Mouse (Mus musculus) limb, embryonic 14.5 days (tissue): ENCODE measurements at regions not wholly inside any gene's neighbourhood (a gene's known extent, or its start where the extent isn't known, plus 50 kb on each side); places are given as distances from the start of the nearest gene placed in this dataset.

Experiments
- ATAC-seq: fragments of 200-750 bp; cut with Nextera tagmentation; 2 replicates; pipeline ENCODE4 v1.8.0; 2017; ENCODE audit warnings: low read depth, moderate number of reproducible peaks, moderate TSS enrichment; ENCODE audit not compliant: low FRiP score
- DNase-seq: peaks from one replicate; pipeline ENCODE4 v3.0.0-alpha.2; 2015; ENCODE audit warnings: low spot score
- H3K27ac ChIP-seq: fragments of 300-500 bp; sonication (generic); replicated peaks from 2 replicates; pipeline ENCODE4 v1.5.1; 2014; ENCODE audit warnings: low read depth, mild to moderate bottlenecking, low read length, moderate library complexity, mixed read lengths
- H3K27me3 ChIP-seq: fragments of 300-500 bp; sonication (generic); 2 replicates; pipeline ENCODE4 v1.6.1; 2014; ENCODE audit warnings: low read length, mixed read lengths; ENCODE audit not compliant: control insufficient read depth, insufficient read depth
- H3K36me3 ChIP-seq: fragments of 300-500 bp; sonication (generic); 2 replicates; pipeline ENCODE4 v1.6.1; 2014; ENCODE audit warnings: mild to moderate bottlenecking, low read length, moderate library complexity, mixed read lengths; ENCODE audit not compliant: control insufficient read depth, insufficient read depth
- H3K4me1 ChIP-seq: fragments of 300-500 bp; sonication (generic); 2 replicates; pipeline ENCODE4 v1.6.1; 2014; ENCODE audit warnings: antibody characterized with exemption, low read length, mixed read lengths; ENCODE audit not compliant: control insufficient read depth, insufficient read depth
- H3K4me2 ChIP-seq: fragments of 300-500 bp; sonication (generic); replicated peaks from 2 replicates; pipeline ENCODE4 v1.6.1; 2014; ENCODE audit warnings: low read depth, mild to moderate bottlenecking, low read length, moderate library complexity; ENCODE audit not compliant: severe bottlenecking
- H3K4me3 ChIP-seq: fragments of 300-500 bp; sonication (generic); replicated peaks from 2 replicates; pipeline ENCODE4 v1.5.1; 2014; ENCODE audit warnings: low read length
- H3K9ac ChIP-seq: fragments of 300-500 bp; sonication (generic); 2 replicates; pipeline ENCODE4 v1.6.1; 2014; ENCODE audit warnings: mild to moderate bottlenecking, low read depth, low read length, moderate library complexity; ENCODE audit not compliant: severe bottlenecking
- H3K9me3 ChIP-seq: fragments of 300-500 bp; sonication (generic); 2 replicates; pipeline ENCODE4 v1.6.1; 2016; ENCODE audit warnings: low read length; ENCODE audit not compliant: control insufficient read depth
- POLR2A ChIP-seq: fragments of 200-500 bp; IDR thresholded peaks from 2 replicates; pipeline ENCODE4 v1.8.0; 2012; ENCODE audit warnings: inconsistent platforms, mild to moderate bottlenecking, moderate library complexity, borderline replicate concordance; ENCODE audit not compliant: insufficient read depth, insufficient read length; ENCODE audit errors: extremely low read depth
- WGBS: fragments of 180-500 bp; shearing (Covaris S2); extraction: QIAGEN DNeasy Blood & Tissue Kit; methylation state at CpG from one replicate; pipeline ENCODE4 v1.1.7; 2014; 5-methylcytosine and 5-hydroxymethylcytosine counted together

GRCm38 (mm10) chr5:111639476-111640287 is 94.0 kb upstream of the Gm26897 start:
- H3K27ac ChIP-seq: no peak overlapping the region
- H3K4me1 ChIP-seq: peaks cover 11% of the 10 kb centered on the region
- TF ChIP-seq POLR2A: no peak
- no peak overlapping the region; the same call in 1 of the 2 replicates for H3K4me3 ChIP-seq
- H3K4me2 ChIP-seq: peak overlapping the region; percentile 37
- no peaks in the 10 kb centered on the region for H3K36me3 ChIP-seq
- no peaks in the 10 kb centered on the region for H3K9me3 ChIP-seq
- ATAC-seq (no peak), DNase-seq (no peak)
- no peaks in the 10 kb centered on the region for H3K27me3 ChIP-seq
- WGBS: 9% methylated on average over 26 of the region's 29 CpGs
- H3K9ac ChIP-seq: no peak overlapping the region; the same call in 1 of the 2 replicates

GRCm38 (mm10) chr5:111640976-111641375 is 92.7 kb upstream of the Gm26897 start:
- TF ChIP-seq POLR2A: no peak
- Histone ChIP-seq H3K36me3 (no peaks in the 10 kb centered on the region), H3K9ac (no peak overlapping the region), H3K27ac (no peak overlapping the region), H3K4me2 (no peak overlapping the region), H3K9me3 (no peaks in the 10 kb centered on the region), H3K4me3 (no peak overlapping the region), H3K4me1 (peaks cover 11% of the 10 kb centered on the region), H3K27me3 (no peaks in the 10 kb centered on the region)
- 55% methylated on average over 7 of the region's 7 CpGs for WGBS
- DNase-seq (no peak), ATAC-seq (no peak)

GRCm38 (mm10) chr5:111641685-111642084 is 92.0 kb upstream of the Gm26897 start:
- Histone ChIP-seq H3K9me3 (no peaks in the 10 kb centered on the region), H3K9ac (no peak overlapping the region), H3K4me3 (no peak overlapping the region), H3K4me1 (peaks cover 11% of the 10 kb centered on the region), H3K27me3 (no peaks in the 10 kb centered on the region), H3K27ac (no peak overlapping the region), H3K36me3 (no peaks in the 10 kb centered on the region), H3K4me2 (no peak overlapping the region)
- DNase-seq (no peak), ATAC-seq (no peak)
- WGBS: 83% methylated on average over 4 of the region's 4 CpGs
- no peak for TF ChIP-seq POLR2A

- Histone ChIP-seq H3K4me1 (peaks cover 24% of the 10 kb centered on the region), H3K4me3 (no peak overlapping the region), H3K4me2 (no peak overlapping the region), H3K36me3 (no peaks in the 10 kb centered on the region), H3K9ac (no peak overlapping the region), H3K27ac (no peak overlapping the region), H3K9me3 (no peaks in the 10 kb centered on the region), H3K27me3 (no peaks in the 10 kb centered on the region)
- no peak for TF ChIP-seq POLR2A
- DNase-seq (no peak), ATAC-seq (no peak)
- 86% methylated on average over 2 of the region's 2 CpGs for WGBS
These were observed 89.6 kb upstream of the Gm26897 start for GRCm38 (mm10) chr5:111644142-111644541.

- 72% methylated on average over 4 of the region's 4 CpGs for WGBS
- no peak overlapping the region for H3K9ac ChIP-seq
- H3K36me3 ChIP-seq: no peaks in the 10 kb centered on the region
- no peak overlapping the region for H3K4me3 ChIP-seq
- H3K9me3 ChIP-seq: no peaks in the 10 kb centered on the region
- H3K27ac ChIP-seq: no peak overlapping the region
- no peak overlapping the region for H3K4me2 ChIP-seq
- H3K4me1 ChIP-seq: peaks cover 24% of the 10 kb centered on the region
- DNase-seq (no peak), ATAC-seq (no peak)
- H3K27me3 ChIP-seq: no peaks in the 10 kb centered on the region
- no peak for TF ChIP-seq POLR2A
These were observed 88.9 kb upstream of the Gm26897 start for GRCm38 (mm10) chr5:111644788-111645187.
